ENCODE assay signal across 22 mouse cellular contexts in the genomic region with DNA sequence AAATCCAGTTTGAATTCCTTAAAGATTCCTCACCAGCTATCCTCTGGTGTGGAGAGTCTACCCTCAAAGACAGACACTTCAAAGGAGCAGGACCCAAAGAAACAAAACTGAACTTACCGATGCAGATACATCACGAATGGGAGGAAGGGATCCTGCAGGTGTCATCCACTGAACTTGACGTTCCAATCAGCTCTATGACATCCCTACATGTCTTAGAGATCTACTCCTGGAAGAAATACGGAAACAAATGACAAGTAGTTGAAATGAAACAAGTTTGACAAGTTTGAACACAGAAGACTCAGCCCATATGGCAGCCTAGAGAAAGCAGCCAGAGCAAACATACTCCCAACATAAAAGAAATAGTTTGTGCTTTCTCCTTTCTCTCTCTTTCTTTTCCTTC. TPM values are rescaled to one million over a fixed set of nuclear protein-coding genes. Genes with fewer than 3 reads are reported as not detected.
"Had no signal": no experiment of that assay in that cellular context is flagged by ENCODE, and none has a peak within 500 bp of the region (broad histone marks: within the 10 kb centered on the region; RNA-seq: fewer than 3 reads in every experiment).

A gene (minus strand): TSS at position 101 of the 400 bp plus-strand sequence.

- H3K4me3 ChIP-seq: neural tube, embryonic 12.5 days; neural tube, embryonic 13.5 days; neural tube, embryonic 15.5 days; stomach, embryonic 15.5 days had no signal

- H3K27me3 ChIP-seq: neural tube, embryonic 12.5 days; neural tube, embryonic 13.5 days; neural tube, embryonic 15.5 days; stomach, embryonic 15.5 days had no signal

- H3K4me1 ChIP-seq: neural tube, embryonic 12.5 days; neural tube, embryonic 13.5 days; neural tube, embryonic 15.5 days; stomach, embryonic 15.5 days had no signal

- H3K4me2 ChIP-seq: neural tube, embryonic 12.5 days; neural tube, embryonic 13.5 days; neural tube, embryonic 15.5 days; stomach, embryonic 15.5 days had no signal

- H3K27ac ChIP-seq: neural tube, embryonic 12.5 days; neural tube, embryonic 13.5 days; neural tube, embryonic 15.5 days; stomach, embryonic 15.5 days had no signal

- DNase-seq: retina, postnatal 1 day; right cerebral cortex, adult 18-20 months; right cerebral cortex, postnatal 14 days; right cerebral cortex, postnatal 25 days; right cerebral cortex, postnatal 4 days; spleen, adult 18-20 months; thymus, adult 18-20 months; thymus, adult 2 months; thymus, postnatal 14 days; thymus, postnatal 25 days; thymus, postnatal 36 days; thymus, postnatal 4 days had no signal

- H3K9ac ChIP-seq: neural tube, embryonic 12.5 days; neural tube, embryonic 13.5 days; neural tube, embryonic 15.5 days; stomach, embryonic 15.5 days had no signal

- H3K36me3 ChIP-seq: neural tube, embryonic 12.5 days; neural tube, embryonic 13.5 days; neural tube, embryonic 15.5 days; stomach, embryonic 15.5 days had no signal

- H3K9me3 ChIP-seq: neural tube, embryonic 12.5 days; neural tube, embryonic 13.5 days; neural tube, embryonic 15.5 days; stomach, embryonic 15.5 days had no signal

RNA-seq across cellular contexts. Expression of the gene that starts here (rescaled TPM):
- total RNA-seq: neutrophil, adult 5-6 weeks had no signal
- polyA plus RNA-seq: neural tube, embryonic 11.5 days; neural tube, embryonic 12.5 days; neural tube, embryonic 13.5 days; neural tube, embryonic 14.5 days; neural tube, embryonic 15.5 days; small intestine, adult 2 months; spleen, adult 2 months; testis, adult 2 months; thymus, adult 2 months had no signal
